Mouse (Mus musculus) embryonic stem cell, embryonic (primary cell): ENCODE results near the gene Glis3.

ENCODE experiments used
- CTCF ChIA-PET, 4 experiments: fragments of 300-600 bp in 2 of 4; fragments of 350-600 bp in 2 of 4; sonication (Branson Sonifier 250); formaldehyde crosslinking; loops; one replicate each; lab custom pipeline; 2022; ENCODE audit warnings: inconsistent platforms in 2 of 4; lab: Charles Lee
- POLR2A ChIA-PET, 4 experiments: fragments of 300-600 bp in 2 of 4; fragments of 350-600 bp in 2 of 4; sonication (Branson Sonifier 250); formaldehyde crosslinking; loops; one replicate each; lab custom pipeline; 2022; ENCODE audit warnings: antibody characterized with exemption in 4 of 4, inconsistent platforms in 1 of 4; lab: Charles Lee

Glis3 gene

GRCm38 (mm10) chr19:28291596-28291995, 388.3 kb downstream of the Glis3 start:
- POLR2A ChIA-PET = no interaction called here
- CTCF ChIA-PET = no interaction called here

- CTCF ChIA-PET = no interaction called here
- POLR2A ChIA-PET = interaction anchor here in 1 of 4 experiments (0.7 kb wide), 1 partner anchor 75 kb away, joined by 3 read pairs; no protein-coding TSS in a partner anchor
Measured at GRCm38 (mm10) chr19:28289457-28289856, 390.4 kb downstream of the Glis3 start.

- CTCF ChIA-PET = interaction anchor here in 1 of 4 experiments (0.6 kb wide), 1 partner anchor 1838 kb away, joined by 3 read pairs; no protein-coding TSS in a partner anchor
Measured at GRCm38 (mm10) chr19:28287431-28287830, 392.4 kb downstream of the Glis3 start.

GRCm38 (mm10) chr19:28284098-28284569, 395.7 kb downstream of the Glis3 start:
- CTCF ChIA-PET = no interaction called here

More at GRCm38 (mm10) chr19:28287431-28287830, 392.4 kb downstream of the Glis3 start:
- POLR2A ChIA-PET = no interaction called here

DNA sequence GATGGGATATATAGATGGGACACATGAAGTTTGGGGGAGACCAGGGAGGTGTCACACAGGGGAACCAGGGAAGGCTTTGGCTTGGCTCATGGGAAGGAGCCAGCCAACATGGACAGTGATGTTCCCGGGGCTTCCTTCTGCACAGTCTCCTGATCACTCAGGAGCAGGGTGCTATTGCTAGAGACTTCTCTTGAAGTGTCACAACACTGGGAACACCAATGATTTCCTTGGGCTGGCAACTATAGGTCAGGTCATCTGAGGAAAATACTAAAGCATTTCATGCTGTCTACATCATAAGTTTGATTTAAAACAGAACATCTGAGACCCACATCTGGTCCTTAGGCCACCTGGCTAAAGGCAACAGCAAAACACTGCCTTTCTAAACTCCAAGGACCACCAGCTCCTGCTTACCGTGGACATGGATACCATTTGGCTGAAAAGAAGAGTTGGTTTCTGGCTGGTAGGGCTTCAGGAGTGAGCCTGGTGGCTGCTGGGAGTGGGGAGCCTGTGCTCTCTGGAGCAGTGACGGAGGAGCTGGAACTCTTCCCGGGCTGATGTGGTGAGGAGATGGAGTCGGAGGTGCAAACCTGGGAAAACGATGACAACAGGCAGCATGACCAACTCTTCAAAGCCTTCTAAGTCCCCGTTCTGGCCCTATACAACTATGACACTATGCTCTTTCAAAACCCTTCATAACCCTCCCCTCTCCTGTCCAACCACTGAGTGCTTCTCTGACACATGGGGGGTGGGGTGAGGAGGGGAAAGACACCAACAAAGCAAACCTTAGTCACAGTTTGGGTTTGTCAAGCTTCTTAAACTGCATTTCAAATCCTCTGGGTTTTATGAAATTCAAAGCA, 396.4 kb downstream of the Glis3 start:
- CTCF ChIA-PET = no interaction called here

More at GRCm38 (mm10) chr19:28284098-28284569, 395.7 kb downstream of the Glis3 start:
- POLR2A ChIA-PET = no interaction called here

DNA sequence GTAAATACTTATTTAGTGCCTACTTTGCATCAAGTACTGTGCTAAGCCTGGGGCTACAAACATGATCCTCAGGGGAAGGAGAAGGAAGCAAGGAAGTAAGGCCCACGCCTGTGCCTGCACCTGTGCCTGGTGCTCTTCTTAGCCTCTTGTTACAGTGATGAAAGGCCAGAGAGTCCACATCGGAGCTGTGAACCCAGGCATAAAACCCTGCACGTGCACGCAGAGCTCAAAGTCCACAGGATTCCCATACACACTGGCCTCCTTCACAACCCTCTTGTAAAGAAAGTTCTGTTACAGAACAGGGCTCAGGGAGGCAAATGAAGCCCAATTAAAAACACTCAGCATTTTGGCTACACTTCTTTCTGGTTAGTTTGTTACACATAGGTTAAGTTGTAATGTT, 398.5 kb downstream of the Glis3 start:
- ChIA-PET POLR2A (no interaction called here), CTCF (no interaction called here)

More for the DNA sequence above, 396.4 kb downstream of the Glis3 start:
- POLR2A ChIA-PET = no interaction called here

DNA sequence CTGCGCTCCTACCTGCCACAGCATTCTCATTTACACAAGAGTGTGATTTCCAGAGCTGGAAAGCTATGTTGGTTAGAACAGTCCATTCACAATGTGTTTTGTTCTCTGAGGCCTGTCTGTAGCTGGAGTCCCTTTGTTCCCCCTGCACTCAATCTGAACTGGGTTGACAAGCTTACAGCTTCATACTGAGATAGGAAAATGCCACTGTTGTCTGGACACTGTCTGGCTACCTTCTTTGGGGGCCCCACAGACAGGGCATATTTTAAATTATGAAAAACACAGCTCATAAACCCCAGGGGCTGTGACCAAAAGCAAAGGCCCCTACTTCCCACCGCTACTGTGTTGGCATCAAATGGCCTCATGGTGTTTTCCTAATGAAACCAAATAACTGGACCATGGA, 402.8 kb downstream of the Glis3 start:
- ChIA-PET CTCF (interaction anchor here in 1 of 4 experiments (0.6 kb wide), 1 partner anchor 64 kb away, joined by 11 read pairs; no protein-coding TSS in a partner anchor), POLR2A (no interaction called here)

GRCm38 (mm10) chr19:28274501-28274900, 405.4 kb downstream of the Glis3 start:
- CTCF ChIA-PET = no interaction called here
- POLR2A ChIA-PET = interaction anchor here in 1 of 4 experiments (0.6 kb wide), 1 partner anchor 25 kb away, joined by 3 read pairs; no protein-coding TSS in a partner anchor

- CTCF ChIA-PET = no interaction called here
- POLR2A ChIA-PET = interaction anchor here in 1 of 4 experiments (0.6 kb wide), 1 partner anchor 25 kb away, joined by 3 read pairs; no protein-coding TSS in a partner anchor
Measured at GRCm38 (mm10) chr19:28273946-28274345, 405.9 kb downstream of the Glis3 start.

GRCm38 (mm10) chr19:28266850-28267249, 413.0 kb downstream of the Glis3 start:
- ChIA-PET POLR2A (no interaction called here), CTCF (no interaction called here)

- CTCF ChIA-PET = no interaction called here
- POLR2A ChIA-PET = no interaction called here
Measured at GRCm38 (mm10) chr19:28265776-28266175, 414.1 kb downstream of the Glis3 start.

DNA sequence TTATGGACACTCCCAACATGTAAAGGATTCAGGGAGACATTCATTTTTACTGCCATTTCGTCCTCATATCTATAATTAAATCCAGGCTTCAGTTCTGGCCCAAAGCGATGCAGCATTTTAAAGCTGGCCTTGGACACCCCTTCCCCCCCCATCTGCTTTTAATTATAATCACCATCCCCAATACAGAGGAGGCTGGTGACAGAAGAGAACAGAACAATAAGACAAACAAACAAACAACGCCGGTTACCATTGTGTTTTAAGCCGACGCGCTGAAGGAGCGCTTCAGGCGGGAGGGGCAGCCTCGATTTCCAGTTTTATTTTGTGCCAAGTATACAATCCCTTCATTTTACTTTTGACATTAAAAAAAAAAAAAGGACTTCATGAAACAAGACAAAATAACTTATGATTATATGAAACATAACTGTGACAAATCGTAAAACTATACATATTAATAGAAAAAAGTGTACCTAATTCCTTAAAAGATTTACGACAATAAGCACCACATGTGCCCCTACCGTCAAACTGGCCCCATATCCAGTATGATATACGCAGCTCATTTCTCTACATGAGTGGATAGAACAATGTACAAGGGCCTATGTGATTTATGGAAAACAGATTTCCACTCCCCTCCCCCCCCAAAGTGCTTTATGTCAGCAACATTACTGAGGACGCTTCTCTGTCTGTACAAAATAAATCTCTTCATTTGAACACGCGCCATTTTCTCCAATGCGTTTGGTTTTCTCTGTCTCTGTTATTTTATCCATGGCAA, 420.8 kb downstream of the Glis3 start:
- ChIA-PET POLR2A (no interaction called here), CTCF (interaction anchor here in 2 of 4 experiments (0.6 kb wide), 2 partner anchors 99 to 782 kb away, joined by 4 to 12 read pairs; no protein-coding TSS in a partner anchor)

GRCm38 (mm10) chr19:28258480-28258879, 421.4 kb downstream of the Glis3 start:
- ChIA-PET POLR2A (interaction anchor here in 1 of 4 experiments (0.5 kb wide), 1 partner anchor 1382 kb away, joined by 3 read pairs; no protein-coding TSS in a partner anchor), CTCF (interaction anchor here in 1 of 4 experiments (0.6 kb wide), 1 partner anchor 98 kb away, joined by 4 read pairs; no protein-coding TSS in a partner anchor)

- CTCF ChIA-PET = no interaction called here
Measured at GRCm38 (mm10) chr19:28247345-28247744, 432.5 kb downstream of the Glis3 start.

GRCm38 (mm10) chr19:28246186-28246585, 433.7 kb downstream of the Glis3 start:
- ChIA-PET CTCF (no interaction called here), POLR2A (no interaction called here)

More at GRCm38 (mm10) chr19:28247345-28247744, 432.5 kb downstream of the Glis3 start:
- POLR2A ChIA-PET = no interaction called here

- CTCF ChIA-PET = no interaction called here
- POLR2A ChIA-PET = interaction anchor here in 1 of 4 experiments (0.8 kb wide), 1 partner anchor 10 kb away, joined by 3 read pairs; no protein-coding TSS in a partner anchor
Measured at GRCm38 (mm10) chr19:28238073-28238472, 441.8 kb downstream of the Glis3 start.

GRCm38 (mm10) chr19:28237621-28238020, 442.3 kb downstream of the Glis3 start:
- ChIA-PET CTCF (no interaction called here), POLR2A (interaction anchor here in 1 of 4 experiments (0.8 kb wide), 1 partner anchor 10 kb away, joined by 3 read pairs; no protein-coding TSS in a partner anchor)

GRCm38 (mm10) chr19:28235571-28235970, 444.3 kb downstream of the Glis3 start:
- POLR2A ChIA-PET = interaction anchor here in 1 of 4 experiments (0.6 kb wide), 2 partner anchors 54 to 63 kb away, joined by 3 to 5 read pairs; no protein-coding TSS in a partner anchor
- CTCF ChIA-PET = interaction anchor here in 1 of 4 experiments (0.7 kb wide), 1 partner anchor 42 kb away, joined by 5 read pairs; no protein-coding TSS in a partner anchor

DNA sequence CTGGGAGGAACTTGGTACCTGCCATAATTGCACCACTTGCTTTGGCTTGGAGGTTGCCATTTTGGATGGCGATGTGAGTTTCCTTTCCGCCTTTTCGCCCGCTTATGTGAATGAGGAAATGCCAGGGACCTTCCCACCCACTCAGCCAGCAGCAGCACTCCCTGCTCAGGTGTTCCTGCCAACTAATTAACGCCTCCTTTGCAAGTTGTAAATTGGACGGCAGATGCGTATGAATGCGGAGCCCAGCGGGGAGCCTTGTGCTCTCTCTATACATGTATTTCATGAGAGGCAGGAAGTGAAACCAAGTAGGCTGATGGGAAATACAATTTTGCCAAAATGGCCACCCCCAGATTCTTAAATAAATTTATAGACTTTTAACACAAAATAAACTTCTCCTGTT, 444.8 kb downstream of the Glis3 start:
- ChIA-PET CTCF (no interaction called here), POLR2A (no interaction called here)
